Mouse (Mus musculus) left cerebral cortex, adult 8-10 months (tissue): ENCODE measurements around the gene Sptbn4. TPM values are rescaled to one million over a fixed set of nuclear protein-coding genes. Genes with fewer than 3 reads are reported as not detected.
"Not testable (repeated sequence)": the region's sequence is repeated elsewhere in the genome, so short reads cannot be mapped to it uniquely, and the experiment has no call there.

ENCODE experiments used
- DNase-seq, 2 experiments: peaks; one replicate each; pipeline ENCODE4 v3.0.0; 2022; ENCODE audit warnings: low spot score in 2 of 2
- total RNA-seq, 4 experiments: library from RNA; stranded (reverse); gene quantifications; 2 replicates each; pipeline ENCODE4 v1.2.4; 2022

Sptbn4 gene
- 100 to 1,000 TPM; 119 to 133 (median 127) TPM for total RNA-seq

DNA sequence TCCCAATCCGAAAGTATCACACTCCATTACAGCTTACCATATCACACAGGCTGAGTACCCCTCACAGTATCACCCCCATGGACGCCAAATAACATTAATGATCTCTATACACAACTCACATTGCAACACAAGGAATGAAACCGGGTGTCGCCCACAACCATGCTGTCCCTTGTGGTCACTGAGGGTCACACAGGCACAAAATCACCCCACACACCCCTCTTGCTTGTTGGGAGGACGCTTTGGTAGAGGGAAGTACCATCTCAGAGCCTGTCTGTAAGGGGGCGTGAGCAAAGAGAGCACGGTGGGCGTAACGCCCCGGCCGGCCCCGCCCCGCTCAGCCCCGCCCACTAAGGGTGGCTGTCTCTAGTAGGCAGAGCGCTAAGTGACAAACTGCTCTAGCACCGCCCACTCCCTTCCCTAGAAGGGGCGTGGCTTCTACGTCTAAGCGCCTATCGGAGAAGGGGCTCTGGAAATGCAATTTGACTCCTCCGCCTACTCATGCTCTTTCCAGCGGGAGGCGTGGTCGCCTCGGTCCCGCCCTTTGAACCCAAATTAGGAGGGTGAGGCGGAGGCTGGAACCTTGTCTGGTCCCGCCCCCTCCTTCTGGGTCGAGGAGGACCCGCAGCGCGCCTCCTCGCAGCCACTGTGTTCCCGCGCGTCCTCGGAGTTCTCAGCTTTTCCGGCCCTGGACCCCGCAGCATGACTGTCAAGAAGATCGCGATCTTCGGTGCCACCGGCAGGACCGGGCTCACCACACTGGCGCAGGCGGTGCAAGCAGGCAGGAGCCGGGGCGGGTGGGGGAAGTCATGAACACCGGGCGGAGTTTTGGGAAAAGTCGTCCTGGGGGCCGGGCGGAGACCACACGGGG is at the start of gene Sptbn4, which contains the start of gene Blvrb:
Gene Sptbn4 (minus strand): TSS at position 268 of the 868 bp plus-strand sequence.
Gene Blvrb (plus strand): TSS at position 560 of the 868 bp plus-strand sequence.
- peak; percentile 92 to 99 for DNase-seq

- not testable (repeated sequence) for DNase-seq
Observed at GRCm38 (mm10) chr7:27494659-27495367, 47.3 kb upstream of the Sptbn4 start.

DNA sequence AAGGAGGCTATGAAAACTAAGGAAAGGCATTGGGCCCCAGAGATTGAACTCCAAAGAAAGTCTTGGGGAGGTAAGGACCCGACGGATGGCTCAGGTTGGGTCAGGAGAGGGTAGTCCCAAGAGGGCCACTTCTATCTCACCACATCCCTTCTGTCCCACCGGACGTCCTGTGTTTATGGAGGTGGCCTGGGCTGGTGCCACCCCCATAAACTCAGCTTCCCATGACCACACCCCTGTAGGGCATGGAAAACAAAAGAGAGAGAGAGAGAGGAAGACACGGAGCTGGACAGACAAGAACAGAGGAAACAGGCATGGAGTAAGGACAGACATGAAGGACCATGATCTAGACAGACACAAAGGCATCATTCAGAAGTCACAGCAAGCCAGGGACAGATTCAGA is 46.0 kb upstream of the Sptbn4 start:
- DNase-seq, result no peak

DNA sequence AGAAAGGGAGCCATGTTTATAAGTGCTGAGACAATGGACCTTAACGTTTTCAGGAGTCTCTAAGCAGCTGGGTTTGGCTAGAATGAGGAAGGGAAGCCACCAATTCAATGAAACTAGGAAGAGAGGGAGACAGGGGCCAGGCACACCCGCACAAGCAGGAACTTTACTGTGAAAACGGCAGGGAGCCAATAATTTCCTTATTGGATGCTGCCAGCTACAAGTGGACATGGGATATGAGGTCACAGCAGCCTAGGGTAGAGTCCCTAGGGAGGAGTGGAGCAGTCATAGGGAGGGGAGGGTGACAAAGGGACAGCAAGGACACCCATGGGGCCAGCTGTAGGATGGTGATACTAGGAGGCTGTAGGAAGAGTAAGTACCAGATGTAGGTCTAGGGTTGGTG is 45.5 kb upstream of the Sptbn4 start:
- no peak for DNase-seq

DNA sequence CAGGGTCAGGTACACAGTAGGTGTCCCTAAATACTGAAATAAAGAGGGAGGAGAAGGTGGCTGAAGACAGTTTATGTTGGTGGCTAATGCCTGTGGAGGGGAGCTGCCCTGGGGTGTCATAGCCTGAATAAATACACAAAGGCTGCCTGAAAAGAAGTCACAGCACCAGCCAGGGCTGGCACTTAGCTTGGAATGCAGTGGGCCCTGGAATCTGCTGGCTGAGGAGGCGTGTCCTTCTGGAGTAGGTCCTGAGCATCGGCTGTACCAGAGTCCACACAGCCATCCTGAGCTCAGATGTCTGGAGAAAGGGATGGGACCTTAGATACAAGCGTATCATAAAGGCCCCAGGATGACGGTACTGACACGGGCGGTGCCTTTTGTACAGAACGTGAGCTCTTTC is 44.4 kb upstream of the Sptbn4 start:
- no peak for DNase-seq

DNA sequence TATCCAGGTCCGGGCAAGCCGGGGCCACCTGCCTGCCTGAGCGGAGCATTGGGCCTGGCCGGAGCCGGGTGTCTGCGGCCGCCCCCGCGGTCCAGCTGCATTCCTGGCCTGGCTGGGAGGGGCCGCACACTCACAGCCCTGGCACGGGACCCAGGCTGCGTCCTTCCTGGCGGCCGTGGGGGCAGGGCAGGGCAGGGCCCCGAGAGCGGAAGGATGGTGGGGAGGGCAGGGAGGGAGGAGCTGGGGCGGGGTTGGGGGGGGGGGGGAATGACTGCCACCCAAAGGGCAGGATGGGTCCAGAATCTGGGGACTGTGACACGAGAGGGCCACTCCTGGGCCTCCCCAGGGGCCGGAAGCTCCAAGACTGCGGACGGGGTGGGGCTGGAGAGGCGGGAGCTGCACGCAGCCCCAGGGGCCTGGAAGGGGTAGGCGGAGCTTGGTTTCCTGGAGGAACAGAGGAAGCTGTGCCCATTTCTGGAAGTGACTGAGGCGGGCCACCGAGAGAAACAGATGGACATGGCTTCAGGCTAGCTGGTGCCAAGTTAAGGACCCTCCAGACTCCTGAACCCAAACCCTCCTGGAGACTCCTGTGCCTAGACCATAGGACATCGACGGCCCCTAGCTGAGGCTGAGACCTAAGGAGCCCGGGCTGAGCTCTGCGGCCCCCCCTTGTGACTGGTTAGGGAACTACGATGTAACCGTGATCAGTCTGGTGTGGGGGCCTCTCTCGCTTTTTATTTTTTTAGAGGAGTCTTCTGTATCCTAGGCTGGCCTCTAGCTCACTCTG is 43.2 kb upstream of the Sptbn4 start:
- DNase-seq, result peak; percentile 81 to 82

GRCm38 (mm10) chr7:27490227-27490542 is 42.7 kb upstream of the Sptbn4 start:
- no peak for DNase-seq

DNA sequence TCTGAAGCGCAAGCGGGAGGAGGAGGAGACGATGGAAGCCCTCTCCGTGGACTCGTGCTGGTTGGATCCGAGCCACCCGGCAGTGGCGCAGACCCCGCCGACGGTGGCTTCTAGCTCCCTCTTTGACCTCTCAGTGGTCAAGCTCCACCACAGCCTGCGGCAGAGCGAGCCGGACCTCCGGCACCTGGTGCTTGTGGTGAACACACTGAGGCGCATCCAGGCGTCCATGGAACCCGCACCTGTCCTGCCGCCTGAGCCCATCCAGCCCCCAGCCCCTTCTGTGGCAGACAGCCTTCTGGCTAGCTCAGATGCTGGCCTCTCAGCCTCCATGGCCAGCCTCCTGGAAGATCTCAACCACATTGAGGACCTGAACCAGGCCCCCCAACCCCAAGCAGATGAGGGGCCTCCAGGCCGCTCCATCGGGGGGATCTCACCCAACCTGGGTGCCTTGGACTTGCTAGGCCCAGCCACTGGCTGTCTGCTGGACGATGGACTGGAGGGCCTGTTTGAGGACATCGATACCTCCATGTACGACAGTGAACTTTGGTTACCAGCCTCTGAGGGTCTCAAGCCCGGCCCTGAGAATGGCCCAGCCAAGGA is 41.9 kb upstream of the Sptbn4 start:
- no peak for DNase-seq

GRCm38 (mm10) chr7:27487740-27488268 is 40.3 kb upstream of the Sptbn4 start:
- DNase-seq, result no peak

GRCm38 (mm10) chr7:27486770-27487697 is 39.5 kb upstream of the Sptbn4 start, which contains the start of gene Sertad1:
Gene Sertad1 (plus strand): TSS chr7:27486910.
- DNase-seq, result peak; percentile 99 to 100

DNA sequence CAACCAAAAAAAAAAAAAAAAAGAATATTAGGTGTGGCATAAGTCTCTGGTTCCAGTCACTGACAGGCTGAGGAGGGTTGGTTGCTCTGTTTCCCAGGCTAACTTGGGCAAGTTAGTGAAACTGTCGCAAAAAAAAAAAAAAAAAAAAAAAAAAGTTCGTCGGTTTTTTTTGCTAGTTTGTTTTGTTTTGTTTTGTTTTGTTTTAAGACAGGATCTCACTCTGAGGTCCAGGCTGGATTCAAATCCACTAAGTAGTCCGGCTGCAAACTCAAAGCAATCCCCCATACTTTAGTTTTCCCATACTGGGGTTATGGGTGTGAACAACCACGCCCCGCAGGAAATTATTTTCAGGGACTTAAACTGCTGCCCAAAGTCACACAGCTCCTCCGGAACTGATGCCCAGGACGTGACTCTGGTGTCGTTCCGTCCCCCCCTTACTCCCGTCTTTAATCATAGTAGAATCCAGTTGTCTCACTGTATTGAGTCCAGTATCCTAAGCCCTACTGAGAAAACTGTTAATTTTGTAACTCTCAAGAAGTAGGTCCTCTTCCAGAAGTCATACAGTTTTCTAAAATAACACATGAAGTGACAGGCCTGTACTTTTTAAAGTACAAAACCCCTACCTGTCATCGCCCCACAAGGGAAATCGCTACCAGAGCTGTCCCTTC is 38.8 kb upstream of the Sptbn4 start:
- no peak for DNase-seq

DNA sequence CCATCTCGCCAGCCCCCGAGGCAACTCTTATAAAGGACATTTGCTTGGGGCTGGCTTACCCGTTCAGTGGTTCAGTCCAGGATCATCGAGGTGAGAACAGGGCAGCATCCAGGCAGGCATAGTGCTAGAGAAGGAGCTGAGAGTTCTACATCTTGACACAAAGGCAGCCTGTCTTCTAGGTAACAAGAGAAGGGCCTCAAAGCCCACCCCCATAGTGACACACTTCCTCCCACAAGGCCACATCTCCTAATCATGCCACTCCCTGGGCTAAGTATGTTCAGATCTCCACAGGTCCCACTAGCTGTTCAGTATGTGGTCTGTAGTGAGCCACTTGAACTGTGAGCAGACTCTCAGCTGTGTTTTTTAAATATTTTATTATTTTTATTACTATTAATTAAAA is 36.4 kb upstream of the Sptbn4 start:
- no peak for DNase-seq

GRCm38 (mm10) chr7:27481627-27481969 is 34.1 kb upstream of the Sptbn4 start:
- DNase-seq, result peak in 1 of 2 experiments; percentile 81

- no peak for DNase-seq
Observed at GRCm38 (mm10) chr7:27480927-27481626, 33.6 kb upstream of the Sptbn4 start.

GRCm38 (mm10) chr7:27480506-27480905 is 33.0 kb upstream of the Sptbn4 start:
- DNase-seq, result no peak

DNA sequence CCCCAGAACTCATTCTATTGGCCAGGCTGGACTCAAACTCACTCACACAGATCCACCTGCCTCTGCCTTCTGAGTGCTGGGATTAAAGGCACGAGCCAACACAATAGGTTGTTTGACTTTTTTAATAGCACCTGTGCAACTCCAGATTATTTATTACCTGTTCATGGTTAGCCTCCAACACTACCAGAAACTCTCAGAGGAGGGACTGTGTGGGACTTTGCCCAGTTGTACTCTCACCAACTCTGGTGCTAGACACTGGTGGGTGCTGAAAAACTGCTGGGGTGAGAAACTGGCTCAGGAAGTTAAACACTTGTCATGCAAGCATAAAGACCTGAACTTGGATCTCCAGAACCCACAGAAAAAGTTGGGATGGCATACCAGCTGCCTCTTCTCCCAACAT is 32.3 kb upstream of the Sptbn4 start:
- no peak for DNase-seq

- no peak for DNase-seq
Observed at GRCm38 (mm10) chr7:27478561-27478960, 31.1 kb upstream of the Sptbn4 start.

DNA sequence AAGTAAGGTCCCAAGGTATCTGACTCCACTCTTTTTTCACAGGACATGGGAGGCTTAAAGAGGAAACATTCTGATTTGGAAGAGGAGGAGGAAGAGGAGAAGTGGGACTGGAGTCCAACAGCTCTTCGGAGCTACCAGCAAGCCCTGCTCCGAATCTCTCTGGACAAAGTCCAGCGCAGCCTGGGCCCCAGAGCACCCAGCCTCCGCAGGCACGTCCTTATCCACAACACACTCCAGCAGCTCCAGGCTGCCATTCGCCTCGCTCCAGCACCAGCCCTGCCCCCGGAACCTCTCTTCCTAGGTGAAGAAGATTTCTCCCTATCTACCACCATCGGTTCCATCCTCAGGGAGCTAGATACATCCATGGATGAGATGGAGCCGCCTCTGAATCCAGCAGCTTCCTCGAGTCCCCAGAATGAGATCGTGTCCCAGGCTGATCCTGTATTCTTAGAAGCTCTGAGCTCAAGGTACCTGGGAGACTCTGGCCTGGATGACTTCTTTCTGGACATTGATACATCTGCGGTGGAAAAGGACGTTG is 28.7 kb upstream of the Sptbn4 start:
- DNase-seq, result no peak

- no peak for DNase-seq
Observed at GRCm38 (mm10) chr7:27475596-27475995, 28.1 kb upstream of the Sptbn4 start.
